Mouse (Mus musculus): ENCODE data around the gene Cabp2. TPM values are rescaled to one million over a fixed set of nuclear protein-coding genes. Genes with fewer than 3 reads are reported as not detected.
"Not testable (repeated sequence)": the region's sequence is repeated elsewhere in the genome, so short reads cannot be mapped to it uniquely, and the experiment has no call there.

Cabp2 gene
- polyA plus RNA-seq, 1 experiment from 2014 or later = not detected

DNA sequence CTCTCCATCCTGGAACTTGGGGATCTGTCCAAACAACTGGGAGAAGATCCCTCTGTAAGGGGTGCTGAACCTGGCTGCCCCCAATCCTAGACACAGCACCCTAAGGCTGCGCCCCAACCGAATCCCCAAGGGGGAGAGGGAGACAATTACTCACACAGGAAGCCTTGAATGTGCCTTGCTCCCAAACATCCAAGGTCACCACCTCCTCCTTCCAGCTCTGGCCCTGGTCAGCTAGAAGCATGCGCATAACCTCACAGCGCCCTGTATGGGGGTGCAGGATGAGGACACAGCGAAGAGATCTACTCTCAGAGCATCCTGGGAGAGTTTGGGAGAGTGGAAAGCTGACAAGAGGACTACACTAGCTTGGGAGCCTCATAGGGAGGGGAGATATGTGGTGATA lies 22.8 kb upstream of the Cabp2 start:
- H3K4me2 ChIP-seq (replicated peaks; ENCODE audit: low read depth) = peak overlapping the region; percentile 44

DNA sequence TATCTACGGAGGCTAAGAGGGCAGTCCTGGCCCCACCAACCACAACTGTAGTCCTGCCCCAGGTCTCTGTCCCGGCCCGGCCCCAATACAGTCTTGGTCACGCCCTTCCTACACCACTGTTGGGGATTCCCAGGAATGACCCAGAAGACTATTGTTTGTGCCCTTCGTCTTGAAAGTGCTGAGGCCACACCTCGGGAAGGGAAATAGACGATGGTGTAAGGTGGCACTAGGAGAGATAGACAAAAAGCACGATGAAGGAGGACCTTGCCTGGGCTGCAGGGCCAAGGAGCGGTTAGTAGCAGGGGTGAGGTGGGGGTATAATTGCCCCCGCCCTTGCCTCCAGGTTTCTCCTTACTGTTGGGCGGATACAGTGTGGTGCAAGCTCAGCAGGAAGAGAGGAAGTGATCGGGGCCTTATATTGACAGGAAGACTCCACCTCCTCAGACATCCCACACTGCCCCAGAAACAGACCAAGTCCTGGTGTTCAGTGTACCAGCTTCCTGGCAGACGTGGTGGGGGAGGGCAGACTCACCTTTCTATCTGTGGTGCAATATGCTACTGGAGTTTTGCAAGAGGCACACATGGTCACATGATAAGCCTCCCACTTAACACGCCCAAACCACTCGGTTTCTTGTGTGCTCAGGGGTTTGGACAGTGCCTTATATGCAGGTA lies 22.2 kb upstream of the Cabp2 start, which contains the start of gene Gstp3:
Gene Gstp3 (minus strand): TSS at position 501 of the 672 bp plus-strand sequence.
- no peak within 1 kb of the TSS for H3K9ac ChIP-seq (ENCODE audit: low read depth, low read length)
- no peaks in the 10 kb centered on the region for H3K9me3 ChIP-seq (ENCODE audit: control insufficient read depth)
- TF ChIP-seq CTCF (IDR thresholded peaks at IDR 0.05; ENCODE audit: low read depth) = no peak
- H3K27ac ChIP-seq (ENCODE audit: low read depth, low read length) = peak within 1 kb of the TSS; percentile 71
- H3K4me3 ChIP-seq (ENCODE audit: low read depth, low read length) = peak within 1 kb of the TSS; percentile 14; the same call in 1 of the 2 replicates
- H3K4me1 ChIP-seq (replicated peaks; ENCODE audit: control insufficient read depth, insufficient read depth, low read length) = peaks cover 10% of the 10 kb centered on the region; the same call in 1 of the 2 replicates
- peak; percentile 92 for ATAC-seq
- H3K36me3 ChIP-seq (ENCODE audit: control insufficient read depth, insufficient read depth) = no peaks in the 10 kb centered on the region
- peak within 1 kb of the TSS; percentile 44 for H3K4me2 ChIP-seq (replicated peaks; ENCODE audit: low read depth)
- H3K27me3 ChIP-seq (replicated peaks; ENCODE audit: control insufficient read depth, insufficient read depth, low read length) = no peaks in the 10 kb centered on the region
- WGBS = 32% methylated on average over 15 of the region's 15 CpGs

More for the DNA sequence above, 22.8 kb upstream of the Cabp2 start:
- Histone ChIP-seq H3K27ac (ENCODE audit: low read depth, low read length) (peak overlapping the region; percentile 71), H3K36me3 (ENCODE audit: control insufficient read depth, insufficient read depth) (no peaks in the 10 kb centered on the region), H3K9ac (ENCODE audit: low read depth, low read length) (no peak overlapping the region), H3K9me3 (ENCODE audit: control insufficient read depth) (no peaks in the 10 kb centered on the region), H3K4me1 (replicated peaks; ENCODE audit: control insufficient read depth, insufficient read depth, low read length) (peaks cover 10% of the 10 kb centered on the region; the same call in 1 of the 2 replicates), H3K4me3 (ENCODE audit: low read depth, low read length) (peak overlapping the region; percentile 14; the same call in 1 of the 2 replicates), H3K27me3 (replicated peaks; ENCODE audit: control insufficient read depth, insufficient read depth, low read length) (no peaks in the 10 kb centered on the region)
- no peak for ATAC-seq
- WGBS = 89% methylated on average over 5 of the region's 5 CpGs
- TF ChIP-seq CTCF (IDR thresholded peaks at IDR 0.05; ENCODE audit: low read depth) = no peak

DNA sequence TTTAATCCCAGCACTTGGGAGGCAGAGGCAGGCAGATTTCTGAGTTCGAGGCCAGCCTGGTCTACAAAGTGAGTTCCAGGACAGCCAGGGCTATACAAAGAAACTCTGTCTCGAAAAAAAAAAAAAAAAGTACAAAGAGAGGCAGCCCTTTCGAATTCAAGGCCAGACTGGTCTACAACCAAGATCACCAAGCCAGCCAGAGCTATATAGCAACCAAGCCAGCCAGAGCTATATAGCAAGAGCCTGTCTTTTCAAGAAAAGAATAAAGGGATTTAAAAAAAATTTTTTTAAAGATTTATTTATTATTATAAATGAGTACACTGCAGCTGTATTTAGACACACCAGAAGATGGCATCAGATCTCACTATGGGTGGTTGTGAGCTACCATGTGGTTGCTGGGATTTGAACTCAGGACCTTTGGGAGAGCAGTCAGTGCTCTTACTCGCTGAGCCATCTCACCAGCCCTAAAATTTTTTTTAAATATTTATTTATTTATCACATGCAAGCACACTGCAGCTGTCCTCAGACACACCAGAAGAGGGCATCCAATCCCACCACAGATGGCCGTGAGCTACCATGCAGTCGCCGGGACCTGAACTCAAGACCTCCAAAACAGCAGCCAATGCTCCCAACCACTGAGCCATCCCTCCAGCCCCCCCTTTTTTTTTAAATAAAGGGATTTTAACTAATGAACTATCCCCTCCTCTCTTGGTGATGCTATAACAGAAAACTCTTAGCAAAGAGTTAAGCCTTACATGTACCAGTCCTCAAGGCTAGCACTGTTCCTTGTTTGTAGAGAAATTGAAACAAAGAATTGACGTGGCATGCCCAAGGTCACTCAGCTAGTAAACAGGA lies 21.1 kb upstream of the Cabp2 start:
- H3K27ac ChIP-seq (ENCODE audit: low read depth, low read length); ATAC-seq; H3K27me3 ChIP-seq (replicated peaks; ENCODE audit: control insufficient read depth, insufficient read depth, low read length); H3K4me3 ChIP-seq (ENCODE audit: low read depth, low read length); H3K36me3 ChIP-seq (ENCODE audit: control insufficient read depth, insufficient read depth); H3K4me1 ChIP-seq (replicated peaks; ENCODE audit: control insufficient read depth, insufficient read depth, low read length); H3K9ac ChIP-seq (ENCODE audit: low read depth, low read length); H3K4me2 ChIP-seq (replicated peaks; ENCODE audit: low read depth); H3K9me3 ChIP-seq (ENCODE audit: control insufficient read depth): not testable (repeated sequence)
- TF ChIP-seq CTCF (IDR thresholded peaks at IDR 0.05; ENCODE audit: low read depth) = 0 out of 2 replicates have a peak, but pooled peaks have one; percentile 3
- 88% methylated on average over 8 of the region's 8 CpGs for WGBS

DNA sequence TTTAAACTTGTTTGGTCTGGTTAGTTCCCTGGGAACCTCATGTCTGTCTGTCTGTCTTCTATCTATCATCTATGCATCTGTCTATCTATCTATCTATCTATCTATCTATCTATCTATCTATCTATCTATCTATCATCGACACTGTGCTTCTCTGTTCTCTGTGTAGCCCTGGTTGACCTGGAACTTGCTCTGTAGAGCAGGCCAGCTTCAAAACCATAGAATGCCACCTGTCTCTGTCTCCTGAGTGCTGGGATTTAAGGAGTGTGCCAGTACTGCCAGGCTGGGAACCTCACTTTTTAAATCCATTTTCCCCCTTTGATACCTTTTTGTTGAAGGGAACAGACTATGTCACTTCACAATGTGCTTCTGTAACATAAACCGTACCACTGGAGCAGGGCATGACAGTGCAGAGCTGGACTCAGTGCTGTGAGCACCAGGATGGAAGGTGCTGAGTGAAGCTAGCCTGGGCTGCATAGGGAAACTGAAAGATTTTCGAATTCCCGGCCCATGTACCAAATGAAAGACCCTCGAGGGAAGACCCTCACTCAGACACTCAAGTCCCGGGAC lies 20.4 kb upstream of the Cabp2 start:
- Histone ChIP-seq H3K9me3 (ENCODE audit: control insufficient read depth) (no peaks in the 10 kb centered on the region), H3K4me2 (replicated peaks; ENCODE audit: low read depth) (no peak overlapping the region), H3K27ac (ENCODE audit: low read depth, low read length) (no peak overlapping the region), H3K4me3 (ENCODE audit: low read depth, low read length) (no peak overlapping the region), H3K4me1 (replicated peaks; ENCODE audit: control insufficient read depth, insufficient read depth, low read length) (0 out of 2 replicates have a peak, but pooled peaks cover 2% of the 10 kb centered on the region), H3K9ac (ENCODE audit: low read depth, low read length) (no peak overlapping the region), H3K27me3 (replicated peaks; ENCODE audit: control insufficient read depth, insufficient read depth, low read length) (no peaks in the 10 kb centered on the region), H3K36me3 (ENCODE audit: control insufficient read depth, insufficient read depth) (no peaks in the 10 kb centered on the region)
- WGBS = 88% methylated on average over 6 of the region's 6 CpGs
- no peak for TF ChIP-seq CTCF (IDR thresholded peaks at IDR 0.05; ENCODE audit: low read depth)
- no peak for ATAC-seq

GRCm38 (mm10) chr19:4063357-4063756 lies 18.0 kb upstream of the Cabp2 start:
- H3K27me3 ChIP-seq (replicated peaks; ENCODE audit: control insufficient read depth, insufficient read depth, low read length); H3K27ac ChIP-seq (ENCODE audit: low read depth, low read length); H3K4me3 ChIP-seq (ENCODE audit: low read depth, low read length); ATAC-seq; H3K4me1 ChIP-seq (replicated peaks; ENCODE audit: control insufficient read depth, insufficient read depth, low read length); H3K4me2 ChIP-seq (replicated peaks; ENCODE audit: low read depth); H3K36me3 ChIP-seq (ENCODE audit: control insufficient read depth, insufficient read depth); H3K9ac ChIP-seq (ENCODE audit: low read depth, low read length); H3K9me3 ChIP-seq (ENCODE audit: control insufficient read depth): not testable (repeated sequence)
- whole genome bisulfite sequencing = 53% methylated on average over 2 of the region's 4 CpGs

GRCm38 (mm10) chr19:4064501-4064900 lies 16.9 kb upstream of the Cabp2 start:
- H3K27ac ChIP-seq (ENCODE audit: low read depth, low read length); H3K27me3 ChIP-seq (replicated peaks; ENCODE audit: control insufficient read depth, insufficient read depth, low read length); ATAC-seq; H3K9ac ChIP-seq (ENCODE audit: low read depth, low read length); H3K4me3 ChIP-seq (ENCODE audit: low read depth, low read length); H3K9me3 ChIP-seq (ENCODE audit: control insufficient read depth); H3K36me3 ChIP-seq (ENCODE audit: control insufficient read depth, insufficient read depth); H3K4me2 ChIP-seq (replicated peaks; ENCODE audit: low read depth); H3K4me1 ChIP-seq (replicated peaks; ENCODE audit: control insufficient read depth, insufficient read depth, low read length): not testable (repeated sequence)
- WGBS = 0% methylated on average over 2 of the region's 11 CpGs

Measured in intestine, postnatal 0 days (tissue).